Mouse (Mus musculus) testis, adult 2 months (tissue): ENCODE results near the gene Crtc3.

Experiments used
- CTCF ChIP-seq: fragments of 200-500 bp; IDR thresholded peaks from 2 replicates; pipeline ENCODE4 v1.5.1; 2012; ENCODE audit warnings: low read depth, mild to moderate bottlenecking, inconsistent platforms, low read length, moderate library complexity; ENCODE audit not compliant: control insufficient read depth, insufficient read depth, insufficient replicate concordance
- POLR2A ChIP-seq: fragments of 200-500 bp; IDR thresholded peaks from 2 replicates; pipeline ENCODE4 v1.6.1; 2012; ENCODE audit warnings: low read depth, mild to moderate bottlenecking, inconsistent platforms, low read length, moderate library complexity; ENCODE audit not compliant: control insufficient read depth

DNA sequence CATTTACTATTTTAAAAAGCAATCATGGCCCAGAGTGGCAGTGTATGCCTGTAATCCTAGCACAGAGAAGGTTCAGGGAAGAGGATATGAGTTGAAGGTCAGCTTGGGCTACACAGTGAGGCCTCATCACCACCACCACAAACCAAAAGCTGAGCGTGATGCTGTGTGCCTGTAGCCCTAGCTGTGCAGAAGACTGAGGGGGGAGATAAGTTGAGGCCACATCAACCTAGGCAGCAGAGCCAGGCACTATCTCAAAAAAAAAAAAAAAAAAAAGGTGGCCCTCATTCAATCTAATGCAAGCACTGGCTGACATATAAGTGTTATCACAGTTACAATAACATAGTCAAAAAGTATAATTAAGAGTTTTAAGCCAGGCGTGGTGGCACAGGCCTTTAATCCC lies 30.4 kb upstream of the Crtc3 start:
- TF ChIP-seq POLR2A (no peak), CTCF (no peak)
